Mouse (Mus musculus): ENCODE results near the gene Stom. TPM values are rescaled to one million over a fixed set of nuclear protein-coding genes. Genes with fewer than 3 reads are reported as not detected.

Stom gene
- polyA plus RNA-seq, 2 experiments, result 77.0 to 149 TPM

DNA sequence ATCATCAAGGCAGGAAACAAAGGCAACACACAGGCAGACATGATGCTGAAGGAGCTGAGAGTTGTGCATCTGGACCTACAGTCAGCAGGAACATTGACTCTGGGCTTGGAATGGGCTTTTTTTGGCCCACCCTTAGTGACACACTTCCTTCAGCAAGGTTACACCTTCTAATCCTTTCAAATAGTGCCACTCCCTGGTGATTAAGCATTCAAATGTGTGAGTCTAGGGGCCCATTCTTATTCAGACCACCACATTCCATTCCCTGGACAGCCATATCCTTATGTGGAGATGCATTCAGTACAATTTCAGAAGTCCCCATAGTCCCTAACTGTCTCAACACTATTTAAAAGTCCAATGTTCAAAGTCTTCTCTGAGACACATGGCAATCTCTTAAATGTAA, 33.9 kb upstream of the Stom start:
- no peak overlapping the region for H3K27ac ChIP-seq
- no peaks in the 10 kb centered on the region for H3K9me3 ChIP-seq (ENCODE audit: control insufficient read depth, low read length)
- no peak overlapping the region for H3K4me2 ChIP-seq (ENCODE audit: low read depth)
- TF ChIP-seq EP300 (IDR thresholded peaks at IDR 0.05; ENCODE audit: low read depth), result no peak
- TF ChIP-seq CTCF (IDR thresholded peaks at IDR 0.05; ENCODE audit: low read depth), result no peak
- H3K36me3 ChIP-seq (replicated peaks; ENCODE audit: control insufficient read depth, insufficient read depth, low read depth), result no peaks in the 10 kb centered on the region
- H3K27me3 ChIP-seq (ENCODE audit: control insufficient read depth, insufficient read depth, low read length), result no peaks in the 10 kb centered on the region
- no peak overlapping the region for H3K9ac ChIP-seq (replicated peaks)
- no peaks in the 10 kb centered on the region for H3K4me1 ChIP-seq (replicated peaks; ENCODE audit: control insufficient read depth in 2 of 2, insufficient read depth in 2 of 2, low read length in 1 of 2)
- ATAC-seq (ENCODE audit: insufficient read depth) (no peak), DNase-seq (ENCODE audit: low read depth in 3 of 3, low spot score in 3 of 3) (no peak)
- no peak overlapping the region for H3K4me3 ChIP-seq (ENCODE audit: insufficient read depth in 1 of 2, low read depth in 2 of 2, low read length in 2 of 2)

DNA sequence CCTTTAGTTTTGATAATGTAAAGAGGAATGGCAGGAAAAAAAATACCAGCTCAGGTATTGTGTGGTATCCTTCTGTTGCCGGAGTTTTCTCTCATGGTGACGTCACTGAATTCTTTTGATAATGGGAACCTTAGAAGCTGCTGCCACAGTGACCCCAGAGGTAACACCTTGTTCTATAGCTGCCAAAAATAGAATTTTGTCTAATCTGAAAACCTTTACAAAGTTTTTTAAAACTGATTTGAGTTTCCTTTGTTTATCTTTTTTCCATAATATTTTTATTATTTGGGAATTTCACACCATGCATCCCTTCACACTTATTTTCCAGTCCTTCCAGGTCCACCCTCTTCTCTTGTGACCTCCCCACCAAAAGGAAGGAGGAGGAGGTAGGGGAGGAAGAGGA, 30.9 kb upstream of the Stom start, which contains the start of gene 4930568D16Rik:
Gene 4930568D16Rik, minus strand, starts transcription at position 101 of the 400 bp plus-strand sequence.
- TF ChIP-seq CTCF (IDR thresholded peaks at IDR 0.05; ENCODE audit: low read depth), result no peak
- no peak for TF ChIP-seq EP300 (IDR thresholded peaks at IDR 0.05; ENCODE audit: low read depth)
- Histone ChIP-seq H3K9me3 (ENCODE audit: control insufficient read depth, low read length) (no peaks in the 10 kb centered on the region), H3K4me1 (replicated peaks; ENCODE audit: control insufficient read depth in 2 of 2, insufficient read depth in 2 of 2, low read length in 1 of 2) (no peaks in the 10 kb centered on the region), H3K4me2 (ENCODE audit: low read depth) (no peak within 1 kb of the TSS), H3K9ac (replicated peaks) (no peak within 1 kb of the TSS), H3K4me3 (ENCODE audit: insufficient read depth in 1 of 2, low read depth in 2 of 2, low read length in 2 of 2) (no peak within 1 kb of the TSS), H3K27me3 (ENCODE audit: control insufficient read depth, insufficient read depth, low read length) (no peaks in the 10 kb centered on the region), H3K36me3 (replicated peaks; ENCODE audit: control insufficient read depth, insufficient read depth, low read depth) (no peaks in the 10 kb centered on the region), H3K27ac (no peak within 1 kb of the TSS)
- WGBS (ENCODE audit: insufficient replicate concordance), result 63% methylated on average over 2 of the region's 2 CpGs
- ATAC-seq (ENCODE audit: insufficient read depth), result no peak
- no peak for DNase-seq (ENCODE audit: low read depth in 3 of 3, low spot score in 3 of 3)

DNA sequence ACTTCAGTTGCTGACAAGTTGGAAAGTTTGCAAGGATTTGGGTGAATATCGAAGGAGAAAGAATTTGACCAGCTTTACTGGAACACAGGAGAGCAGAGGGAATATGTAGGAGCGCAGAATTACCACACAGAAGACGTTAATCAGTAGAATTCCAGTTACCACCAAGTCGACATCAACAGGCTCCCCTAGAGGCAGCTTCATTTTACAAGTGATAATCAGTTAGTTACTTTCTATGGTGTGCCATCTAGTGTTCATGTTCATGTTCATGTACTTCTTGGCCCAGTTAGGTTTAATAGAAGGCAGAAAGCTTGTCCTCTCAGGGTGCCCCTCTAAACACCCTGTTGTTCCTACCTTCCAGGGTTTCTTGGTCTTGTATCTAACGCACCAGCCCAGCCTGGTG, 12.4 kb upstream of the Stom start:
- Histone ChIP-seq H3K4me1 (replicated peaks; ENCODE audit: control insufficient read depth in 2 of 2, insufficient read depth in 2 of 2, low read length in 1 of 2) (peaks cover 0 to 8% of the 10 kb centered on the region in 2 experiments; a peak in 1 of 4 replicates), H3K9ac (replicated peaks) (no peak overlapping the region), H3K4me2 (ENCODE audit: low read depth) (no peak overlapping the region), H3K36me3 (replicated peaks; ENCODE audit: control insufficient read depth, insufficient read depth, low read depth) (no peaks in the 10 kb centered on the region), H3K4me3 (ENCODE audit: insufficient read depth in 1 of 2, low read depth in 2 of 2, low read length in 2 of 2) (no peak overlapping the region), H3K9me3 (ENCODE audit: control insufficient read depth, low read length) (no peaks in the 10 kb centered on the region), H3K27ac (no peak overlapping the region), H3K27me3 (ENCODE audit: control insufficient read depth, insufficient read depth, low read length) (no peaks in the 10 kb centered on the region)
- 0 out of 2 replicates have a peak, but pooled peaks have one; percentile 31 for ATAC-seq (ENCODE audit: insufficient read depth)
- WGBS (ENCODE audit: insufficient replicate concordance), result 28% methylated on average over 5 of the region's 5 CpGs
- TF ChIP-seq EP300 (IDR thresholded peaks at IDR 0.05; ENCODE audit: low read depth) (no peak), CTCF (IDR thresholded peaks at IDR 0.05; ENCODE audit: low read depth) (peak; percentile 77)
- DNase-seq (ENCODE audit: low read depth in 3 of 3, low spot score in 3 of 3), result peak in 1 of 3 experiments; percentile 41

DNA sequence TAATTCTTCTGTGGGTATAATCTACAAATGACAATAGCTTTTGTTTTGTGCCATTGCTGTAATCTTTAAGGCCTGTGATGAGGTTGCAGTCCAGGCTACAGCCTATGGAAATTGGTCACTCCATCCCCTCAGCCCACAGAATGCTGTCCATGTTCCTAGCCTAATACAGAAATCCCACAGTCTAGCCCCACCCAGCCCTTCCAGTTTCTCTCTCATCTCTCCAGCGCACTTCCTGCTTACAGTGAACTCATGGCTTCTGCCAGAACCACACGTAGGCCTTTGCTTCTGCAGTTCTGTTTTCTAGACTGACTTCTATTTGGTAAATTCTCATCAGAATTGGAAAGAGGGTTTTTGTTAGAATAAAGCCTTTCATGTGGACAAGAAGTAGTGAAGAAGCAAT, 9.2 kb upstream of the Stom start:
- no peaks in the 10 kb centered on the region for H3K27me3 ChIP-seq (ENCODE audit: control insufficient read depth, insufficient read depth, low read length)
- H3K4me3 ChIP-seq (ENCODE audit: insufficient read depth in 1 of 2, low read depth in 2 of 2, low read length in 2 of 2), result no peak overlapping the region
- H3K36me3 ChIP-seq (replicated peaks; ENCODE audit: control insufficient read depth, insufficient read depth, low read depth), result no peaks in the 10 kb centered on the region
- no peaks in the 10 kb centered on the region for H3K9me3 ChIP-seq (ENCODE audit: control insufficient read depth, low read length)
- DNase-seq (ENCODE audit: low read depth in 3 of 3, low spot score in 3 of 3) (no peak), ATAC-seq (ENCODE audit: insufficient read depth) (no peak)
- TF ChIP-seq CTCF (IDR thresholded peaks at IDR 0.05; ENCODE audit: low read depth), result no peak
- TF ChIP-seq EP300 (IDR thresholded peaks at IDR 0.05; ENCODE audit: low read depth), result no peak
- no peak overlapping the region for H3K9ac ChIP-seq (replicated peaks)
- no peak overlapping the region for H3K4me2 ChIP-seq (ENCODE audit: low read depth)
- peaks cover 0 to 15% of the 10 kb centered on the region in 2 experiments; a peak in 1 of 4 replicates for H3K4me1 ChIP-seq (replicated peaks; ENCODE audit: control insufficient read depth in 2 of 2, insufficient read depth in 2 of 2, low read length in 1 of 2)
- H3K27ac ChIP-seq, result no peak overlapping the region
- WGBS (ENCODE audit: insufficient replicate concordance), result 38% methylated on average over 2 of the region's 2 CpGs

DNA sequence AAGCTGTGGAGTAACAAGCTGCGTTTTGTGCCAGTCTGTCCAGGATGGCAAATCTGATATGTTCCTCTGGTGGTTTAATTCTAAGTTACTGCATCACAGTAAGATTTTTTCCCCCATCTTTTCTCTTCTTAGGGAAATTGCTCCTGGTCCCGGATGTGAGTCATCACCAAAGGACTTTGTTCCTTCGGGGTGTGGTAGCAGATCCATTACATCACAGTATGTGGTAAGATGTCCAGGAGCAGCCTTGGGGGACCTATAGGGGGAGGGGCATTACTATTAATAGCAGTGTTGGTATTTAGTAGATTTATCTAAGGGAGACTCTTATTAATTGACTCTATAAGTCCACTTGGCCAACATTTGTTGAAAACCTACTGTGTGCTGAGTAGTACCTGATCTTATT, 5.8 kb upstream of the Stom start:
- Histone ChIP-seq H3K4me3 (ENCODE audit: insufficient read depth in 1 of 2, low read depth in 2 of 2, low read length in 2 of 2) (no peak overlapping the region), H3K4me1 (replicated peaks; ENCODE audit: control insufficient read depth in 2 of 2, insufficient read depth in 2 of 2, low read length in 1 of 2) (peaks cover under 1 to 12% of the 10 kb centered on the region in 2 experiments), H3K9ac (replicated peaks) (no peak overlapping the region), H3K4me2 (ENCODE audit: low read depth) (no peak overlapping the region), H3K9me3 (ENCODE audit: control insufficient read depth, low read length) (no peaks in the 10 kb centered on the region), H3K27ac (no peak overlapping the region), H3K36me3 (replicated peaks; ENCODE audit: control insufficient read depth, insufficient read depth, low read depth) (no peaks in the 10 kb centered on the region), H3K27me3 (ENCODE audit: control insufficient read depth, insufficient read depth, low read length) (no peaks in the 10 kb centered on the region)
- ATAC-seq (ENCODE audit: insufficient read depth), result no peak
- WGBS (ENCODE audit: insufficient replicate concordance), result 32% methylated on average over 3 of the region's 3 CpGs
- no peak for DNase-seq (ENCODE audit: low read depth in 3 of 3, low spot score in 3 of 3)
- no peak for TF ChIP-seq CTCF (IDR thresholded peaks at IDR 0.05; ENCODE audit: low read depth)
- TF ChIP-seq EP300 (IDR thresholded peaks at IDR 0.05; ENCODE audit: low read depth), result no peak

Data from liver, embryonic 14.5 days (tissue).